Mouse (Mus musculus): ENCODE data around the gene Wdr26.

Wdr26 gene

GRCm38 (mm10) chr1:181241185-181241584 is 29.4 kb upstream of the Wdr26 start:
- no peak for DNase-seq (ENCODE audit: low read depth in 1 of 2, low spot score in 2 of 2)

DNA sequence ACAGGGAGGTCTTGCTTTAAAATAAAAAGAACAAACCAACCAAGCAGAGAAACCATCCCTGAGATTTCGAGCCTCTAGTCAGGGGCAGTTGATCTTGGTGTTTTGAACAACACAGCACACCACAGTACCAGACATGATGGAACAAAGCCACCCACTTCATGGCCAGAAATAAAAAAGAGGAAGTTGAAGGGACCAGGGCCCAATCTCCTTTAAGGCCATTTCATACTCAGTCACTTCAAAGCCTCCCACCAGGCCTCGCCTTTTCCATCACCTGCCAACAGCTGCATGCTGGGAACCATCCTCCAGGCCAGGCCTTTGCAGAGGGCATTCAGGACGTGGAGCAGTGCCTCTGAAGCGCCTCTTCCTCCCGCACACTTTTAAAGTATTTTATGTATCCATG is 25.5 kb upstream of the Wdr26 start:
- DNase-seq (ENCODE audit: low read depth in 1 of 2, low spot score in 2 of 2), result no peak

DNA sequence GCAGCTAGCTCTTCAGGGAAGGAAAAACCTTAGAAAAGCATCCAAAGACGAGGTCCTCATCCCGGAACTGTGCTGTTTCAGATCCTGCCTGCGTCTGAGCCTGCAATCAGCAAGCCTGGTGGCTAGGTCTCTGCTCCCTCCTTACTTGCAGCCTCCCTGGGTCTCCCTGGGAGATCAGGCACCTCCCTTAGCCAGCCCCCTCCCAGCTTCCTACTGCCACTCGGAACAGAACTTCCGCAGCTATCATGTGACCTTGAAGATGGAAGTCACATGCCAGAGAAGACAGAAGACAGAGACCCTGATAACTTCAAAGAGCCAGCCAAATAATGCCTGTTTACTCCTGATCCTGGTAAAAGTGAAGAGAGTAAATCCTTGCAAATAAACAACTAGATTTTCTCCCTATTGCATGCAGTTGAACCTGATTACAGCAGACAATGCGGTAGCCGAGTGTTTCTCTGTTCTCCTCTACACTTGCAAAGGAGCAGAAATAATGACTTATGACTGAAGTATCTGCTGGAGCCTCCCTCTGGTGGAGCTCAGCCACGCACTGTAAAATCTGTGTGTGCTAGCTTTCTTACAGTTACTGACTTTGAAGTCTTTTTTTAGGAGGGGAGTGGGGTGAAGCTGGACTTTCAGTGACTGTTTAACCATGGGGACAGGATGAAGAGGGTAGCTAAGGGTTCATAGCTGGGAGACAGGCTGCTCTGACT is 22.7 kb upstream of the Wdr26 start:
- peak in 1 of 2 experiments; percentile 25 for DNase-seq (ENCODE audit: low read depth in 1 of 2, low spot score in 2 of 2)

DNA sequence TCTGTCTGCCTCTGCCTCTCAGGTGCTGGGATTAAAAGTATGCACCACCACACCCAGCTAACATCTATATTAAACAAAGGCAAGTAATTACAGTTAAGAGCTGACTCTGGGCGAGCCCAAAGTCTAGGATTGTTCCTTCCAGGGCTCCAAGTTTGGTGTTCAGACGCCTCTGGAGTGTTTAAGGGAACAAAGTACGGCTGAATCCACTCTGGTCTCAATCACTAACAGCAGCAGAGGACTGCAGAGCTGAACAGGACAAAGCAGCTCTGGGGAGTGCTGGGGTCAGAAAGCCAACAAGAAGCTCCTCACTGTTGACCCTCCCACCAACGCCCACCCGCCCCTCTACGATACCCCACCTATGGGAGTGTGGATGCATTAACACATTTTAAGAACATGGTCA is 21.9 kb upstream of the Wdr26 start:
- DNase-seq (ENCODE audit: low read depth in 1 of 2, low spot score in 2 of 2), result no peak

GRCm38 (mm10) chr1:181232307-181233027 is 20.7 kb upstream of the Wdr26 start:
- peak; percentile 66 to 69 for DNase-seq (ENCODE audit: low read depth in 1 of 2, low spot score in 2 of 2)

DNA sequence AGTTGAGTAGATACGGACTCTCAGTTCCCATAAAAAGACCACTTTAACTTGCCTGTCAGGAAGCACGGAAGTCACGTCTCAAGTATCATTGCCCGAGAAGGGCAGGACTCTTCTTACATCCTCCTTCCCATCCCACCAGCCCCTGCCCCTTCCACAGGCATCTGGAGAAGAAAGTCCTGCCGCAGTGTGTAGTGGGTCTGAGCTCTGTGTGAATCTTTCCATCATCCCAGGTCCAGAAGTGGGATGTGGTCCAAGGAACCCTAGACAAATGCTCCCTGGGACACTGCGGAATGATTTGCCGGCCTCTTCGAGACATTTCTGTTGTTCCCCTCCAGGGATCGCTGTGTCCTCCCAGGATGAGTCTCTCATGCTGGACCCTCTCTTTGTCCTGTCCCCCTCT is 20.0 kb upstream of the Wdr26 start:
- no peak for DNase-seq (ENCODE audit: low read depth in 1 of 2, low spot score in 2 of 2)

- DNase-seq (ENCODE audit: low read depth in 1 of 2, low spot score in 2 of 2), result no peak
Measured at GRCm38 (mm10) chr1:181231262-181231661, 19.5 kb upstream of the Wdr26 start.

DNA sequence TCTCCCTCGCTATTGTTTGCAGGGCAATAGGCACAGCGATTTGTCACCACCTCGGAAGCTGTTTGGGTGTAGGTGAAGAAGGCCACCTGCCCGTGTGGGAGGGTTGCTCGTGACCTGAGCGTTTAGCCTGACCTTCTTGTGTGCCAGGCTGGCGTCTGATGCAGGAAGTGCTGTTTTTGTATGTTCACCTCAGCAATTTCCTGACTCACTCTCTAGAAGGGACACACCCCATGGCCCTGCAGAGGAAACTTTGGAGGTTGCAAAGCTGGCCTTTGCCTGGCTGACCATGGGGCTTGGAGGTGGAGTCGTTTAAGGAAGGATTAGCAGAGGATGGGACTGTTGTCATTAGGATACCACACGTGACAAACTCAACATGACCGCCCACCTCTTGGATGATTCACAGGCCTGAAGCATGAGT is 18.9 kb upstream of the Wdr26 start:
- DNase-seq (ENCODE audit: low read depth in 1 of 2, low spot score in 2 of 2), result peak in 1 of 2 experiments; percentile 45

DNA sequence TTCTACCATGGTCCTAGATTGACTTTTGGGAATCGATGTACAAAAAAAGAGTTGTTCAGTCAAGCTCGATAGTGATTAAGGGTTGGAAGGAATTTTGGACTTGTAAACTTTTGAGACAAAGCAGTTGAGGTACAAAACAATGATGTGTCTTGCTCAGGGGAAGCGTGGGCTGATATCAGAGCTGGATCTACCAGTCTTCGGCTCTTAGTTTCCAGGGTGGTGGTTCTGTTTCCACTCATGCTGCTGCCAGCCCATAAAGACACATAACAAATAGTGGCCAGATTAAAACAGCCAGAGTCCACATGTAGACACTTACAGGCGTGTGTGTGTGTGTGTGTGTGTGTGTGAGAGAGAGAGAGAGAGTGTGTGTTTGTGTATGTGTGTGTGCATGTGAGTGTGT is 17.2 kb upstream of the Wdr26 start:
- no peak for DNase-seq (ENCODE audit: low read depth in 1 of 2, low spot score in 2 of 2)

DNA sequence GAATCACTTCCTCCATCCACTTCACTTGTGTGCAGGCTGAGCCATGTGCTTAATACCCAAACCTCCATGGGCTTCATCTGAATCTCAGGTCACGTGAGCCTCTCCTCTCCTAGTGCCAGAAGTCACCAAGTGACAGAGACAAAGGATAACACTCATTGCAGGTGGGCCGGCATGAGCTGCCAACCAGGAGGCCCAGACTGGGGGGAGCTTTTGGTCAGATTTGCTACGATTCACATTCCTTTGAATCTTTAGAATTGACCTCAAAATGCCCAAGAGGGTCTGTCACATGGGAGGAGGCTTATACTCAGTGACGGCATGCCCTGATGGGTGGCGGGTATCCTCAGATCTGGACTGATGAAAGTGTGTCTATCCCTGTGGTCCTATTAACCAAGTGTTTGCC is 16.8 kb upstream of the Wdr26 start:
- DNase-seq (ENCODE audit: low read depth in 1 of 2, low spot score in 2 of 2), result no peak

GRCm38 (mm10) chr1:181227804-181228203 is 16.0 kb upstream of the Wdr26 start:
- no peak for DNase-seq (ENCODE audit: low read depth in 1 of 2, low spot score in 2 of 2)

DNA sequence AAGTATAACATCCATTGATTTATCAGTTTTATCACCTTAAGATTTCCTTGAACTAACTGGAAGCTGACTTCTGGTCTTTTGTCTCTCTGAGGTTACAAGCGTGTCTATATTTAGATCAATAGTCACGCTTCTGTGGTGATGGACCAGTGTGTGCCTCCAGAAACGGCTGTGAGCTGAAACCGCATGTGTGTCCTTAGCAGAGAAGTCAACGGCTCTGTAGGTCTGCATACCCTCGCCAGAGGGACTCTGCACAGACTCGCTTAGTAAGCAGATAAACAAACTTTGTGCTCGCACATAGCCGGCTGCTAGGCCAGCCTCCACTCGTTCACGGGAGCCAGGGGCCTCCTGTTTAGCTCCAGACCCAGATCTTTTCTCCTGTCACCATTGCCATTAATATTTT is 15.0 kb upstream of the Wdr26 start:
- no peak for DNase-seq (ENCODE audit: low read depth in 1 of 2, low spot score in 2 of 2)

DNA sequence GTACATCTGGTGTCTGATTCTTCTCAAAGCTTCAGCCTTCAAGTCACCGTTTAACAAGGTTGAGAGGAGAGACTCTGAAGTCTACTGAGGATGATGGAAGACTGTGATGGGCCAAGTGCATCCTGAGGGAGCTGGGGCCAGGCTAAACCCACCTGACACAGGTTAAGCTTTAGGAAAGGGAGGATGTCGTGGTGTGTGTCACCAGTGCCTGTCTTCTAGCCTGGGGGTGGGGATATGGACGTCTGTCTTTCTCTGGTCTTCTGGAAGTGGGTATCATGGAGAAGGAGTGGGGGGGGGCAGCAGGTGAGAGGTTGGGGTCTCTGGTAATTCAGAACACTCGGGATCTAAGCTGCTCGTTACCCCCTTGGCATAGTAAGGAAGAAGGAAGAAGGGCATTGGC is 13.5 kb upstream of the Wdr26 start:
- no peak for DNase-seq (ENCODE audit: low read depth in 1 of 2, low spot score in 2 of 2)

DNA sequence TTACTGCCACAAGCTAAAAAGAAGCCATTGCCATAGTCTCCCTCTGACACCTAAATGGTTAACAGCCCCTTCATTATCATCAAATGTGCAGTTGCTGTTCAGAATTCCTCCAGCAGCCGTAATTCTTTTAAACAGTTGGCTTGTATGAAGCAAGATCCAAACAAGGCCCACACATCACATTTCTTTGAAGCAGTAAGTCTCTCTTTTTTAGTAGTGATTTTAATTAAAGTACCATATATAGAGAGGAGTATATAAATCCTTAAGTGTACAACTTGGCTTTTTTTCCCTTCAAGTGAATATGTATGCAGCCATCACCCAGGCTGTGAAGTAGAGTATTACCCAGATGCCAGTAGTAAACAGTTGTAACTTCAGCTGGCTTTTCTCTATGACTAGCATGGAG is 10.2 kb upstream of the Wdr26 start:
- no peak for DNase-seq (ENCODE audit: low read depth in 1 of 2, low spot score in 2 of 2)

DNA sequence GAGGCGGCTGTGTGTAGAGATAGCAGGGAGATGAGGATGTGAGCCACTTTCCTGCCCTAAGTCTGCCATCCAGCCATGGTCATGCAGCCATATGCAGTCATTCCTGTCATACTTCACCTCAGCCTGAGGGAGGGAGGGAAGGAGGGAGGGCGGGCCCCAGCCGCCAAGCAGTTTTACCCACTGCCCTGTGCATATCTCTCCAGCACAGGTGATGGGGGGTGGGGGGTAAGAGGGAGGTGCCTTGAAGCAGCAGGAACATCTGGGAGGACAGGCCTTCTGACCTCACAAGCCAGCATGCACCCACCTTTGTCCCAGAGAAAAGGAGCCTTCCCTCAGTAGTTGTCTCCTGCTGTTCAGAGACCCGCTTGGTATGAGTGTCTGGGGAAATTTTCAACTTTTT is 4.5 kb upstream of the Wdr26 start:
- DNase-seq (ENCODE audit: low read depth in 1 of 2, low spot score in 2 of 2), result no peak

DNA sequence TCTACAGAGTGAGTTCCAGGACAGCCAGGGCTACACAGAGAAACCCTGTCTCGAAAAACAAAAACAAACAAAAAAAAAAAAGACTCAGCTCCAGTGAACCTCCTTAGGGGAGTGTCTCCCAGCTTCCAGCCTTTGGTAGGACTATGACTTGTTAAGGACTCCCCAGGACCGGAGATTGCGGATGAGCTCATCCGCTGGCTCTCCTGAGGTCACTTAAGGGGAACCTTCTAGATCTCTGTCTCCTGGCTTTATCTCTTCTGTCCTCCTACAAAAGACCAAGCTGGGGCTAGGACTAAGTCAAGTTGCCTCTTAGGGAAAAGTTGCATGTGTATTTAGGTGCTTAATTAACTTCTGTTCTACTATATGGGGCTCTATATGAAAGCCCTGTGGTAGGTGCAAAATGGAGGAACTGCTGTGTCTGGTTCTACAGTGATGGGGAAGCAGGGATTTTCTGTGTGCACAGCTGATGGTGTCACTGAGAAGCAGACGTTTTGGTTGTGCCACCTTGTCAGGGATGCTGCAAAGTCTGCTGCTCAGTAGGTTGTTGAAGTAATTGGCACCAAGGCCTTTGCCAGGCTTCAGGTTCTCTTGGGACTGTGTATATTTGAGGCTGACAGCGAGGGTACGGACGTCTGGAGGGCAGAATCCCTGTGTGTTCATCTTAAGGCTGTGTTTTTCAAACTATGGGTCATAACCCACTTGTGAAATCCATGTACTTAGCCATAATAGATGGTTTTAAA is 2.7 kb upstream of the Wdr26 start:
- DNase-seq (ENCODE audit: low read depth in 1 of 2, low spot score in 2 of 2), result no peak

- DNase-seq (ENCODE audit: low read depth in 1 of 2, low spot score in 2 of 2), result no peak
Measured at GRCm38 (mm10) chr1:181211403-181211919, 340 bp downstream of the Wdr26 start.

GRCm38 (mm10) chr1:181210601-181211402 is 999 bp downstream of the Wdr26 start:
- no peak for DNase-seq (ENCODE audit: low read depth in 1 of 2, low spot score in 2 of 2)

DNA sequence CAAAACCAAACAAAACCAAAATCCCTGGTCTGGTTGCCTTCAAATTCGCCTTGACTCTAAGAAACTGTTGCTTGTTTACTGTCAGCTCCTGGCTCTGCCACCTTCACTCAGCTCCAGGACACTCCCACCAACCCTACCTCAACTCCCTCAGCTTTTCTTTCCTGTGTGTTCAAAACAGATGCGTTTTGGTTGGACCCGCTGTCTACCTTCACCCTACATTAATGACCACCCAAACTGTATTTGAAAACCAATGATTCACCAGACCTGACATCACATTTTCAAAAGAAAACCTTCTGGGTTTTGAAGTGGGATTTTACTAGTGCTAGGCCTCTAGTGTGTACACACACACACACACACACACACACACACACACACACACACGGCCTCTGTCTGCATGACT is 1.7 kb downstream of the Wdr26 start:
- no peak for DNase-seq (ENCODE audit: low read depth in 1 of 2, low spot score in 2 of 2)

GRCm38 (mm10) chr1:181199446-181199845 is 12.4 kb downstream of the Wdr26 start:
- DNase-seq (ENCODE audit: low read depth in 1 of 2, low spot score in 2 of 2), result no peak

DNA sequence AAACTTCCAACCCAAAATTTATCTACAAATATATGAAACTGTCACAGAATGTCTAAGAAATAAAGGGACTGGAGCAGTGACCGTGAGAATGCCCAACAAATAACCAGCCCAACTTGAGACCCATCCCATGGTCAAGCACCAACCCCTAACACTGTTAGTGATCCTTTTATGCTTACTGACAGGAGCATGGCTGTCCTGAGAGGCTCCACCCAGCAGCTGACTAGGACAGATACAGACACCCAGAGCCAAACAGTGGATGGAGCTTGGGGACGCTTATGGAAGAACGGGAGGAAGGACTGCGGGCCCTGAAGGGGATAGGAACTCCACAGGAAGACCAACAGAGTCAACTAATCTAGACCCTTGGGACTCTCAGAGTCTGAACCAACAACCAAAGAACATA is 22.9 kb downstream of the Wdr26 start:
- DNase-seq (ENCODE audit: low read depth in 1 of 2, low spot score in 2 of 2), result no peak
